Mouse (Mus musculus) CH12.LX (cell line): Measurements from ENCODE around the gene Ssr1. TPM values are rescaled to one million over a fixed set of nuclear protein-coding genes. Genes with fewer than 3 reads are reported as not detected.

Source experiments
- DNase-seq: peaks from one replicate; pipeline ENCODE4 v3.0.0-alpha.2; 2013; ENCODE audit errors: extremely low read depth
- H3K27ac ChIP-seq: 2 replicates; pipeline ENCODE4 v1.5.1; 2012; ENCODE audit warnings: low read depth, mild to moderate bottlenecking, control low read depth, moderate library complexity; ENCODE audit not compliant: insufficient read depth
- H3K27me3 ChIP-seq: replicated peaks from 2 replicates; pipeline ENCODE3; 2012; ENCODE audit warnings: inconsistent platforms
- H3K36me3 ChIP-seq, 2 experiments: replicated peaks in 1 of 2; 2 replicates each; pipeline versions ENCODE3 to v1.6.1; 2012; ENCODE audit warnings: inconsistent platforms in 1 of 2, low read length in 1 of 2, mild to moderate bottlenecking in 1 of 2, mixed read lengths in 1 of 2, moderate library complexity in 1 of 2; ENCODE audit not compliant: control insufficient read depth in 1 of 2, insufficient read depth in 1 of 2
- H3K4me1 ChIP-seq, 2 experiments: 2 replicates each; pipeline ENCODE4 v1.6.1; 2012; ENCODE audit warnings: inconsistent platforms in 1 of 2, moderate library complexity in 1 of 2; ENCODE audit not compliant: insufficient read depth in 2 of 2, control insufficient read depth in 1 of 2
- H3K4me2 ChIP-seq: 2 replicates; pipeline ENCODE4 v1.6.1; 2012; ENCODE audit warnings: low read depth, mild to moderate bottlenecking, control low read depth; ENCODE audit not compliant: poor library complexity, insufficient read depth, severe bottlenecking
- H3K4me3 ChIP-seq, 3 experiments: fragments of 150-350 bp in 1 of 3; sonication (generic) in 1 of 3; replicated peaks in 1 of 3; 2 replicates each; pipeline versions ENCODE3 to v1.5.1; 2011 to 2012; ENCODE audit warnings: low read depth in 2 of 3, low read length in 2 of 3, mild to moderate bottlenecking in 2 of 3, moderate library complexity in 2 of 3, control low read depth in 1 of 3, improper control_type of control experiment in 1 of 3, inconsistent platforms in 1 of 3, mixed read lengths in 1 of 3; ENCODE audit not compliant: poor library complexity in 1 of 3
- H3K79me2 ChIP-seq: replicated peaks from 2 replicates; pipeline ENCODE4 v1.6.1; 2012; ENCODE audit warnings: mild to moderate bottlenecking, moderate library complexity; ENCODE audit not compliant: control insufficient read depth, poor library complexity, insufficient read depth, severe bottlenecking; ENCODE audit errors: extremely low read depth
- H3K9ac ChIP-seq: 2 replicates; pipeline ENCODE4 v1.6.1; 2012; ENCODE audit warnings: low read depth, mild to moderate bottlenecking, control low read depth, moderate library complexity; ENCODE audit not compliant: insufficient read depth
- H3K9me3 ChIP-seq: replicated peaks from 2 replicates; pipeline ENCODE3; 2012; ENCODE audit warnings: low read length, inconsistent platforms, mixed read lengths
- CHD1 ChIP-seq: IDR thresholded peaks from 2 replicates; pipeline ENCODE4 v1.6.1; 2012; ENCODE audit warnings: low read depth, low read length, improper control_type of control experiment, inconsistent platforms
- CHD2 ChIP-seq: IDR thresholded peaks from 2 replicates; pipeline ENCODE4 v1.6.1; 2011; ENCODE audit warnings: low read length, improper control_type of control experiment
- E2F4 ChIP-seq: IDR thresholded peaks from 2 replicates; pipeline ENCODE4 v1.6.1; 2011; ENCODE audit warnings: low read depth, low read length, improper control_type of control experiment; ENCODE audit not compliant: insufficient replicate concordance
- IRF4 ChIP-seq: IDR thresholded peaks from 2 replicates; pipeline ENCODE4 v1.6.1; 2014; ENCODE audit warnings: low read depth, mild to moderate bottlenecking, inconsistent platforms, low read length, improper control_type of control experiment
- KAT2A ChIP-seq: IDR thresholded peaks from 2 replicates; pipeline ENCODE4 v1.6.1; 2012; ENCODE audit warnings: low read length, improper control_type of control experiment, inconsistent platforms; ENCODE audit not compliant: insufficient replicate concordance
- MAFK ChIP-seq: IDR thresholded peaks from 2 replicates; pipeline ENCODE4 v1.6.1; 2011; ENCODE audit warnings: low read length, improper control_type of control experiment; ENCODE audit not compliant: insufficient replicate concordance
- MXI1 ChIP-seq: IDR thresholded peaks from 2 replicates; pipeline ENCODE4 v1.6.1; 2011; ENCODE audit warnings: mild to moderate bottlenecking, low read depth, low read length, improper control_type of control experiment
- NELFE ChIP-seq: IDR thresholded peaks from 2 replicates; pipeline ENCODE4 v1.6.1; 2011; ENCODE audit warnings: low read depth, low read length, improper control_type of control experiment
- NRF1 ChIP-seq: IDR thresholded peaks from 2 replicates; pipeline ENCODE4 v1.6.1; 2014; ENCODE audit warnings: low read depth, mild to moderate bottlenecking, inconsistent platforms, low read length, improper control_type of control experiment, moderate library complexity
- POLR2A ChIP-seq: IDR thresholded peaks from 2 replicates; pipeline ENCODE4 v1.6.1; 2011; ENCODE audit warnings: low read depth, mild to moderate bottlenecking, improper control_type of control experiment, low read length
- POLR2AphosphoS2 ChIP-seq: IDR thresholded peaks from 2 replicates; pipeline ENCODE4 v1.6.1; 2011; ENCODE audit warnings: low read depth, low read length, improper control_type of control experiment
- RAD21 ChIP-seq: IDR thresholded peaks from 2 replicates; pipeline ENCODE4 v1.6.1; 2011; ENCODE audit warnings: low read depth, mild to moderate bottlenecking, low read length, improper control_type of control experiment, moderate library complexity
- RCOR1 ChIP-seq: conservative IDR thresholded peaks from 2 replicates; pipeline ENCODE4 v1.6.1; 2012; ENCODE audit warnings: low read depth, mild to moderate bottlenecking, inconsistent platforms, low read length, improper control_type of control experiment
- SMC3 ChIP-seq: IDR thresholded peaks from 2 replicates; pipeline ENCODE4 v1.6.1; 2011; ENCODE audit warnings: low read depth, low read length, improper control_type of control experiment
- USF2 ChIP-seq: conservative IDR thresholded peaks from 2 replicates; pipeline ENCODE4 v1.6.1; 2011; ENCODE audit warnings: low read depth, low read length, improper control_type of control experiment
- ZMIZ1 ChIP-seq: IDR thresholded peaks from 2 replicates; pipeline ENCODE4 v1.6.1; 2012; ENCODE audit warnings: low read depth, mild to moderate bottlenecking, inconsistent platforms, low read length, improper control_type of control experiment
- dilution Hi-C: fragments of 300-500 bp; cut with MboI; formaldehyde crosslinking; loops from 2 replicates; pipeline ENCODE4 v1.14.3; 2020; ENCODE audit warnings: low sequenced_read_pairs; ENCODE audit not compliant: extremely low pct_unique_long_range_greater_than_20kb, extremely low pct_ligation_motif_present
- in situ Hi-C: fragments of 300-500 bp; cut with MboI; formaldehyde crosslinking; loops from 3 replicates; pipeline ENCODE4 v1.14.3; 2019; ENCODE audit warnings: low sequenced_read_pairs, low pct_ligation_motif_present, low pct_unique_long_range_greater_than_20kb, mixed read lengths
- polyA plus RNA-seq: library from polyadenylated mRNA; unstranded; fragments of >175 nt; gene quantifications from 2 replicates; pipeline ENCODE4 v1.2.1, GENCODE M21; 2012; ENCODE audit warnings: low read depth; ENCODE audit not compliant: insufficient read length
- total RNA-seq, 2 experiments: library from RNA; depleted of rRNA; stranded (reverse); fragments of 300-350 nt in 1 of 2; fragments of >200 nt in 1 of 2; gene quantifications; 2 replicates each; pipeline ENCODE4 v1.2.3; 2012 to 2014

The Ssr1 gene
- total and polyA plus RNA-seq, 3 experiments = 67.1 to 167 (median 145) TPM

GRCm38 (mm10) chr13:37974731-37975130, 19.3 kb downstream of the Ssr1 start:
- Histone ChIP-seq H3K9ac (no peak overlapping the region), H3K4me3 (no peak overlapping the region), H3K4me2 (no peak overlapping the region), H3K9me3 (no peaks in the 10 kb centered on the region), H3K79me2 (no peaks in the 10 kb centered on the region), H3K4me1 (peaks cover 0 to 32% of the 10 kb centered on the region in 2 experiments; a peak in 2 of 4 replicates), H3K36me3 (peaks cover 48 to 89% of the 10 kb centered on the region in 2 experiments), H3K27ac (no peak overlapping the region), H3K27me3 (no peaks in the 10 kb centered on the region)
- in situ Hi-C loops = loop anchor here (25.0 kb wide), 1 partner anchor 437 kb away; no protein-coding TSS in a partner anchor
- DNase-seq = no peak
- dilution Hi-C loops = no loop called here
- no peak for TF ChIP-seq SMC3
- no peak for TF ChIP-seq MXI1
- no peak for TF ChIP-seq CHD1
- TF ChIP-seq POLR2A = peak; percentile 34; the same call in 1 of the 2 replicates
- TF ChIP-seq ZMIZ1 = no peak
- TF ChIP-seq RAD21 = no peak
- 0 out of 2 replicates have a peak, but pooled peaks have one; percentile 22 for TF ChIP-seq POLR2AphosphoS2
- TF ChIP-seq E2F4 = no peak
- TF ChIP-seq NRF1 = no peak

GRCm38 (mm10) chr13:37974036-37974435, 20.0 kb downstream of the Ssr1 start:
- dilution Hi-C loops = no loop called here
- no peaks in the 10 kb centered on the region for H3K27me3 ChIP-seq
- no peak overlapping the region for H3K9ac ChIP-seq
- no peak overlapping the region for H3K27ac ChIP-seq
- H3K79me2 ChIP-seq = no peaks in the 10 kb centered on the region
- peaks cover 0 to 37% of the 10 kb centered on the region in 2 experiments; a peak in 2 of 4 replicates for H3K4me1 ChIP-seq
- peaks cover 43 to 83% of the 10 kb centered on the region in 2 experiments for H3K36me3 ChIP-seq
- H3K4me2 ChIP-seq = no peak overlapping the region
- TF ChIP-seq IRF4 = no peak
- TF ChIP-seq CHD1 = no peak
- no peak for TF ChIP-seq MXI1
- TF ChIP-seq MAFK = no peak
- no peak for TF ChIP-seq KAT2A
- no peak for TF ChIP-seq USF2
- no peak for TF ChIP-seq RCOR1
- TF ChIP-seq RAD21 = no peak
- no peak for TF ChIP-seq CHD2
- TF ChIP-seq NELFE = no peak
- DNase-seq = no peak
- no peaks in the 10 kb centered on the region for H3K9me3 ChIP-seq
- no peak overlapping the region for H3K4me3 ChIP-seq
- in situ Hi-C loops = loop anchor here (25.0 kb wide), 1 partner anchor 437 kb away; no protein-coding TSS in a partner anchor
